Mouse (Mus musculus) right cerebral cortex, postnatal 10 days (tissue): ENCODE data around the gene Ptges3l.
"Not testable (repeated sequence)": the region's sequence is repeated elsewhere in the genome, so short reads cannot be mapped to it uniquely, and the experiment has no call there.

Source experiments
- DNase-seq, 2 experiments: peaks; one replicate each; pipeline ENCODE4 v3.0.0; 2021; ENCODE audit warnings: low spot score in 2 of 2

Ptges3l gene

GRCm38 (mm10) chr11:101457631-101458030, 32.5 kb upstream of the Ptges3l start:
- DNase-seq = no peak

DNA sequence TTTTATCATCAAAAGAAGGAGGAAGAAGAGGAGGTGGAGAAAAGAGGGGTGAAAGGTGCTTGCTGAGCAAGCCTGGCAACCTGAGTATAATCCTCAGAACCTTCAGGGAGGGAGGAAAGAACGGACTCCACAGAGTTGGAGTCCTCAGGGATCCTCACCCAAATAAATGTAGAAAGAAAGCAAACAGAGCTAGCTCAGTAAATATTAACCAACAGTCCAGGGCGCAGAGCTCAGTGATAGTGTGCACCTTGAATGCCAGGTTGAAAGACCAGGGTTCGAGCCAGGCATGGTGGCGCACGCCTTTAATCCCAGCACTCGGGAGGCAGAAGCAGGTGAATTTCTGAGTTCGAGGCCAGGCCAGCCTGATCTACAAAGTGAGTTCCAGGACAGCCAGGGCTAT, 30.5 kb upstream of the Ptges3l start:
- DNase-seq = no peak

DNA sequence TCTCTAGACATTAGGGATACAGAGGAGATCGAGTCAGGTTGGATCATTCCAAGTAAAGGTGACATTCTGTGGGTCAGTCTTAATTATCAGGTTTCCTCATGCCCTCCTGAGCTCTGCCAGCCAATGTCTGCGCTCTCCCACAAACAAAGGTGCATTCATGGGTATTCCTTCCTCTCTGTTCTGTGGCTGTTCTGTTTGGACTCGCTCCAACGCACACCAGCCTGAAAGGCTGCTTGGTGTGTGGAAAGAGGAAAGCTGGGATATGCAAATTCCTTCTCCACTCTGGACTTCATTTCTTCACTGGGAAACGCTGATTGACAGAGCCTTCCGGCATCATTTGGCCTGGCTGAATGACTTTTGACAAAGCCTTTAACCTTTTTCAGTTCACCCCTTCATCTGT, 29.6 kb upstream of the Ptges3l start:
- peak; percentile 69 to 71 for DNase-seq

GRCm38 (mm10) chr11:101452093-101452774, 27.1 kb upstream of the Ptges3l start:
- no peak for DNase-seq

DNA sequence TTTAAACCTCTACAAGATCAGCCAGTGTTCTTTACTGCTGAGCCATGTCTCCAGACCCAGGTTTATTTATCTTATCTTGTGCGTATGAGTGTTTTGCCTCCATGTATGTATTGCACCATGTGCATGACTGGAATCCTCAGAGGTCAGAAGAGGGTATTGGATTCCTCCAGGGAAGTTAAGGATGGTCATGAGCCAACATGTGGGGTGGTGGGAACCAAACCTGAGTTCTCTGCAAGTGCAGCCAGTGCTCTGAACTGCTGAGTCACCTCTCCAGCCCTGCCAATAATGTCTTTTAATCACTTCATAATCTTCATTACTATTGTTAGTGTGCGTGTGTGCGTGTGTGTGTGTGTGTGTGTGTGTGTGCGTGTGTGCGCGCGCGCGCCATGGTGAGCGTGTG, 26.4 kb upstream of the Ptges3l start:
- no peak for DNase-seq

DNA sequence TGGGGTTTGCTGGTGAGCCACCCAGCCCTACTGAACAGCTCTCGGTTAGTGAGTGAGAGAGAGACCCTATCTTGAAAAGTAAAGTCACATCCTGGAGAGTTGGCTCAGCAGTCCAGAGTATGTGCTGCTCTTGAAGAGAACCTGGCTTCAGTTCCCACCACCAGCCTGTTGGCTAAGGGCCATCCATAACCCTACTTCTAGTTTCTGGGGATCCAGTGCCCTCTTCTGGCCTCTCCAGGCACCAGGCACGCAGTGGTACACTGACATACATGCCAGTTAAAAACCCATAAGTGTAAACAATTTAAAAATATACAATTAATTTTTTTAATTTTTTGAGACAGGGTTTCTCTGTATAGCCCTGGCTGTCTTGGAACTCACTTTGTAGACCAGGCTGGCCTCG, 25.3 kb upstream of the Ptges3l start:
- DNase-seq = no peak

DNA sequence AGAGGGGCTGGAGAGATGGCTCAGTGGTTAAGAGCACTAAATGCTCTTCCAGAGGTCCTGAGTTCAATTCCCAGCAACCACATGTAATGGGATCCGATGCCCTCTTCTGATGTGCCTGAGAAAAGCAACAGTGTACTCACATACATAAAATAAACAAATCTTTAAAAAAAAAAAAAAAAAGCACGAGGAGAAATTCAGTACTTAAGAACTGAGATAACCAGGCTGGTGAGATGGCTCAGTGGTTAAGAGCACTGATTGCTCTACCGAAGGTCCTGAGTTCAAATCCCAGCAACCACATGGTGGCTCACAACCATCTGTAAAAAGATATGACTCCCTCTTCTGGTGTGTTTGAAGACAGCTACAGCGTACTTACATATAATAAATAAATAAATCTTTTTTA, 24.5 kb upstream of the Ptges3l start:
- not testable (repeated sequence) for DNase-seq

- no peak for DNase-seq
Observed at GRCm38 (mm10) chr11:101448899-101449298, 23.8 kb upstream of the Ptges3l start.

- DNase-seq = peak in 1 of 2 experiments; percentile 40
Observed at GRCm38 (mm10) chr11:101448274-101448746, 23.2 kb upstream of the Ptges3l start, which contains the start of gene Ifi35. Gene Ifi35 (plus strand): TSS chr11:101448407.

DNA sequence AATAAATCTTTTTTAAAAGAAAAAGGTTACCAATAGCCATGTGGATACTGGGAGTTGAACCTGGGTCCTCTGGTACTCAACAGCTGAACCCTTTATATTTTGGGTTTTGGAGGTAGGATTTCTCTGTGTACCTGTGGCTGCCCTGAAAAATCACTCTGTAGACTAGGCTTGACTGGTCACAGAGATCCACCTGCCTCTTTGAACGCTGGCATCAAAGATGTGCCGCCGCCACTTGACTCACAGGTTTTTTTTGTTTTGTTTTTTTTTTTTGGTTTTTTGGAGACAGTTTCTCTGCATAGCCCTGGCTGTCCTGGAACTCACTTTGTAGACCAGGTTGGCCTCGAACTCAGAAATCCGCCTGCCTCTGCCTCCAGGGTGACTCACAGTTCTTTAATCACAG, 22.7 kb upstream of the Ptges3l start:
- no peak for DNase-seq

- DNase-seq = not testable (repeated sequence)
Observed at GRCm38 (mm10) chr11:101446860-101447259, 21.7 kb upstream of the Ptges3l start.

- DNase-seq = no peak
Observed at GRCm38 (mm10) chr11:101446319-101446718, 21.2 kb upstream of the Ptges3l start.

GRCm38 (mm10) chr11:101442760-101443159, 17.6 kb upstream of the Ptges3l start:
- DNase-seq = no peak

- DNase-seq = peak; percentile 99
Observed at GRCm38 (mm10) chr11:101442127-101442693, 17.1 kb upstream of the Ptges3l start, which contains the start of gene Rpl27. Gene Rpl27 (plus strand): TSS chr11:101442298.

- not testable (repeated sequence) for DNase-seq
Observed at GRCm38 (mm10) chr11:101441450-101442126, 16.5 kb upstream of the Ptges3l start.

DNA sequence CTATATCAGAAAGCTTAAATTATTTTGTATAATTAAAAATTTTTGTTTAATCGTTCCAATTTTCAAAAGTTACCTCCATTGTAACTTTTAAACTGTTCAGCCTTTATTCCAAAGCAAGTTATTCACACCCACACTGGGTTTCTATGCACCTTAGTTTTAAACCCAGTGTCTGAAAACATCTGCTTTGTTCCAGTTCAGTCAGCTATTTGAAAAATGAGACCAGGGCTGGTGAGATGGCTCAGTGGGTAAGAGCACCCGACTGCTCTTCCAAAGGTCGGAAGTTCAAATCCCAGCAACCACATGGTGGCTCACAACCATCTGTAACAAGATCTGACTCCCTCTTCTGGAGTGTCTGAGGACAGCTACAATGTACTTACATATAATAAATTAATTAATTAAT, 12.9 kb upstream of the Ptges3l start:
- DNase-seq = not testable (repeated sequence)

DNA sequence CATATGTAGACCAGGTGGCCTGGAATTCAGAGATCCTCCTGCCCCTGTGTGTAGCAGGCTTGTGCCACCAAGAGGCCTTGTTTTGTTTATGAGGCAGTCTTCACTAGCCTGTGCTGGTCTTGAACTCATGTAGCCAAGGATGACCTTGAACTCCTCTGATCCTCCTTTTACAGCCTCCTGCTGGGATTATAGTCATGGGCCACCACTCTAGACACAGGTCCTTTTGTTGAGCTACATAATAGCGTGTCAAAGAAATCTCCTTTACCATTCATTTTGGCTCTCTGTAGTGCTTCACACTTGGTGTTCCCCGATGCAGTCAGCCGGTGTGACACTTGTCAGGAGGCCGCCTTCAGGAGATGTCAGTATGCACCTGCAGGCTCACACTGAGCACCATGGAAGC, 11.8 kb upstream of the Ptges3l start:
- DNase-seq = no peak

DNA sequence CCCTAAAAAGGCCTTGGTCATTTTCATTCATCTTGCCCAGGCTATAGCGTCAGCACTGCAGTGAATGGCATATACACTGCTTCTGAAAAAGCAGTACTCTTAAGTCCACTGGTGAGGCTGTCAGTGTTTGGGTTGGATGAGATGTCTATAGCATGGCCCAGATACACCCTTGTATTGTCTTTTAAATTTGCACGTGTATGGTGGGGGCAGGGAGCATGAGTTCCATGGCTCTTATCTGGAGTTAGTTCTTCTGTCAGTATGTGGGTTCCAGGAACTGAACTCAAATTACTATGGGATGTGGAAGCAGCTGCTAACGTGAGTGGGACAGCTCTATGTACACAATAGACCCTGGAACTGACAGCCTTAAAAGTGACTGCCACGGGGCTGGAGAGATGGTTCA, 10.7 kb upstream of the Ptges3l start:
- DNase-seq = no peak

DNA sequence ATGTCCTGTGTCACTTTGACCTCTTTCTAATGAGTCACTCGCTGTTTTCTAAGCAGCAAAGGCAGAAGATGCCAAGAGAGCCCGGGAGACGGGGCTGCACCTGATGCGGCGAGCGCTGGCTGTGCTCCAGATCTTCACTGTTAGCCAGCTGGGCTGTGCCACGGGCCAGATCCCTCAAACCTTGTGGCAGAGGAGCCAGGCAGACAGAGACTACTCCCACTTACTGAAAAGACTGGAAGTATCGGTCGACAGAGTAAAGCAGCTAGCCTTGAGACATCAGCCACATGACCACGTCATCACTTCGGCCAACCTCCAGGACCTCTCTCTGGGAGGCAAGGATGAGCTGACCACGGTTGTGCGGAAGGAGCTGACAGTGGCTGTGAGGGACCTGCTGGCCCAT, 8.3 kb upstream of the Ptges3l start:
- no peak for DNase-seq

DNA sequence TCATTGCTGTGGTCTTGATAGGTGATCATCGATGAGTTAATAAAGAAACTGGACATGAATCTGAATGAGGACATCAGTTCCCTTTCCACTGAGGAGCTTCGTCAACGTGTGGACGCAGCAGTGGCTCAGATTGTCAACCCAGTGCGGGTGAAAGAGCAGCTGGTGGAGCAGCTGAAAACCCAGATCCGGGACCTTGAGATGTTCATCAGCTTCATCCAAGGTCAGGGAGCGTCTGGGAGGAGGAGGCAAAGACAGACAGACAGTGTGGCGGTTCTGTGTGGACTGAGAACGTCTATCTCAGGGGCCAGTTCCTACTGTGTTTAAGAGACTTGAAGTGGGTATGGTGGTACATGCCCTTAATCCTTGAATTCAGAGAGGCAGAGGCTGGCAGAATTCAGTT, 6.2 kb upstream of the Ptges3l start:
- no peak for DNase-seq

GRCm38 (mm10) chr11:101426165-101426564, 1.0 kb upstream of the Ptges3l start:
- DNase-seq = peak in 1 of 2 experiments; percentile 21

GRCm38 (mm10) chr11:101424105-101424851, 855 bp downstream of the Ptges3l start, which contains the start of gene Gm27029:
Gene Gm27029 (minus strand): TSS chr11:101424796.
- peak in 1 of 2 experiments; percentile 57 for DNase-seq
